Mouse (Mus musculus): ENCODE results near the gene Gm11273.
"Not testable (repeated sequence)": the region's sequence is repeated elsewhere in the genome, so short reads cannot be mapped to it uniquely, and the experiment has no call there.

- TF ChIP-seq POLR2A (IDR thresholded peaks at IDR 0.05; ENCODE audit: control insufficient read depth, extremely low read depth, insufficient read depth, low read length, poor library complexity); CTCF (IDR thresholded peaks at IDR 0.05; ENCODE audit: borderline replicate concordance, control insufficient read depth, extremely low read depth, insufficient read depth, low read length, poor library complexity): not testable (repeated sequence)
These were observed 38.7 kb downstream of the Gm11273 start for GRCm38 (mm10) chr13:21462516-21462915.

Measured in thymus, adult 2 months (tissue).